Mouse (Mus musculus) kidney, adult 11 months (tissue): ENCODE measurements around the gene Unc13d.
A peak's percentile ranks its signal among the peaks of the same experiment; 100 is the strongest.

Source experiments
- DNase-seq: peaks from one replicate; pipeline ENCODE4 v3.0.0; 2022

The Unc13d gene

GRCm38 (mm10) chr11:116042372-116043138 lies 35.2 kb downstream of the Unc13d start:
- DNase-seq: no peak

GRCm38 (mm10) chr11:116041833-116042232 lies 35.9 kb downstream of the Unc13d start:
- DNase-seq: no peak

GRCm38 (mm10) chr11:116040593-116040992 lies 37.2 kb downstream of the Unc13d start:
- no peak for DNase-seq

- no peak for DNase-seq
Measured at GRCm38 (mm10) chr11:116037826-116038225, 39.9 kb downstream of the Unc13d start.

- no peak for DNase-seq
Measured at GRCm38 (mm10) chr11:116036671-116037070, 41.1 kb downstream of the Unc13d start.

GRCm38 (mm10) chr11:116034584-116034983 lies 43.2 kb downstream of the Unc13d start:
- no peak for DNase-seq

GRCm38 (mm10) chr11:116030898-116031845 lies 46.6 kb downstream of the Unc13d start:
- DNase-seq: no peak

- DNase-seq: peak; percentile 99
Measured at GRCm38 (mm10) chr11:116030088-116030897, 47.5 kb downstream of the Unc13d start, which contains the start of gene Unk. TSS of gene Unk (plus strand) at chr11:116030322.

- DNase-seq: no peak
Measured at GRCm38 (mm10) chr11:116029086-116029865, 48.5 kb downstream of the Unc13d start.

- no peak for DNase-seq
Measured at GRCm38 (mm10) chr11:116028177-116028865, 49.4 kb downstream of the Unc13d start.

- peak; percentile 40 for DNase-seq
Measured at GRCm38 (mm10) chr11:116027756-116028155, 50.0 kb downstream of the Unc13d start, which contains the start of gene H3f3b. TSS of gene H3f3b (minus strand) at chr11:116027962.

GRCm38 (mm10) chr11:116025056-116025845 lies 52.5 kb downstream of the Unc13d start:
- no peak for DNase-seq

- peak; percentile 99 for DNase-seq
Measured at GRCm38 (mm10) chr11:116024356-116024808, 53.4 kb downstream of the Unc13d start.

- DNase-seq: peak; percentile 80
Measured at GRCm38 (mm10) chr11:116023771-116024355, 53.9 kb downstream of the Unc13d start.

- DNase-seq: peak; percentile 44
Measured at GRCm38 (mm10) chr11:116023074-116023770, 54.5 kb downstream of the Unc13d start.

GRCm38 (mm10) chr11:116022256-116022780 lies 55.4 kb downstream of the Unc13d start:
- DNase-seq: no peak

- no peak for DNase-seq
Measured at GRCm38 (mm10) chr11:116021328-116022220, 56.2 kb downstream of the Unc13d start.

- no peak for DNase-seq
Measured at GRCm38 (mm10) chr11:116020519-116020922, 57.2 kb downstream of the Unc13d start.
